Mouse (Mus musculus) forelimb bud, embryonic 11.5 days (tissue): ENCODE results near the gene Pom121l2.

Source experiments
- DNase-seq: peaks from one replicate; pipeline ENCODE4 v3.0.0-alpha.2; 2012; ENCODE audit warnings: low read depth, low spot score

The Pom121l2 gene

DNA sequence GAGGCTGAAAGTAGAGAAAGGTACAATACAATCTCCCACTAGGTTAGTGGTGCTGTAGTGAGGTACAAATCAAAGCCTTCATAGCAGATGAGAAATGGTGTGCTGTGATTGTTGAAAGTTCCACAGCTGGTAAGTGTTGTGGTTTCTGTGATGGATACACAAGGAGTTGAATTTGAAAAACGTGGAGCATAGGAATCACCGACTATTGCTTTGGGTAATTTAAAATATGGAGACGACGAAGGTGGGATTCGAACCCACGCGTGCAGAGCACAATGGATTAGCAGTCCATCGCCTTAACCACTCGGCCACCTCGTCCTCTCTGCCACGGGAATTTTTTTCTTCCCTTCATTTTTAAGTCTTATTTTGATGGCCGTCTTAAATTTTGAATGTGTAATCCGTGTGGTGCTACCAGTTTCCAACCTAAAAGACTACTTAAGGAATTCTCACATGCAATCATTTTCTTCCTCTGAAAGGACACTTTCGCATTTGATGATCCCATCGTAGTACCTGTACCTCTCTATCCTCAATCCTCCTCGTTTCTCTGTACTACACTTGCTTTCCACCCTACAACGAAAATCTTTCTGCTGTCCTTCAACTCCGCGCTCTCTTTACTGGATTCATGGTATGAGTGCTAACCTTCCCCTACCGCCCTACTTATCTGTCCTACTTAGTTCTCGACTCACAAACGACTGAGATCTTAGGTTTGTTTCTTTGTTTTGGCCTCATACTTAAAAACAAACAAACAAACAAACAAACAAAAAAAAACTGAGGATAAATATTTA is 13.2 kb downstream of the Pom121l2 start:
- DNase-seq: peak; percentile 80

DNA sequence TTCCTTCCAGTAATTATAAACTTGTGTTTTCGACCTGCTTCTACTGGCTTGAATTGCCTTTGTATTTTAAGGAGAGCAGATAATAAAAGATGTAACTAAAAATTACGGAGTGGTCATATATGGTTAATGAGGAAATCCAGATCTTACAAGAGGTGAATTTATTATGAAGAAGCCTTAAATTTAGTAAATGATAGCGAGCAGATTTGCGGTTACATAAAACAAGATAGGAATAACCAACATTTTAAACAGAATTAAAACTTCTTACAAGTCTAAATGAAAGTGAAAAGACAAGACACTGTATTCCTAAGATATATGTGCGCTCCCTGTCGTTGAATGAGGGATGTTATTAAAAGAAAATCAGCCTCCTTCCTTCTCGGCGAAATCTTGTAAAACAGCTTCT is 13.9 kb downstream of the Pom121l2 start:
- no peak for DNase-seq

DNA sequence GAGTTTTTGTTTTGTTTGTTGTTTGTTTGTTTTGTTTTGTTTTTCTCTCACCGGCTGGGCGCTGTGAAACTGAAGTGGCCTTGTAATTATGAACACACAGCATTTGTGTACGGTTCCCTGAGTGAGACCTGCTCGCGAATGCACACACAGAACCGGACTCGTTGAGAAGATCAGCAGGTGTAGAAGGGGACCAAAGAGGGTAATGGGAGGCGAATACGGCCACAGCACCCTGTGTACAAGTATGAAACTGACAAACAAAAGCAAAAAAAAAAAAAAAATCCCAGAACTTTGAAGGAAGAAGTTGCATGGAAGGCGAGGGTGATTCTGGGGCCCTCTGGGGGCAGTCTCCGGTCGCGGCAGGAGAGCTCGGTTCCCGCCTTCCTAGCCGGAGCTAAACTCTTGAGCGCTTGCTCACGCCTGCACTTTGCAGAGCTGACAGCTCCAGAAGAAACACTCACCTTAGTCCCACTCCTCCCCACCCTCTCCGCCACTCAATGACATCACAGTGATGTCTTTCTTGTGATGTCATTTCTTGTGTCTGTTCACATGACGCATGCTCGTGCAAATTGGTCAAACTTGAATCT is 14.4 kb downstream of the Pom121l2 start:
- DNase-seq: no peak

DNA sequence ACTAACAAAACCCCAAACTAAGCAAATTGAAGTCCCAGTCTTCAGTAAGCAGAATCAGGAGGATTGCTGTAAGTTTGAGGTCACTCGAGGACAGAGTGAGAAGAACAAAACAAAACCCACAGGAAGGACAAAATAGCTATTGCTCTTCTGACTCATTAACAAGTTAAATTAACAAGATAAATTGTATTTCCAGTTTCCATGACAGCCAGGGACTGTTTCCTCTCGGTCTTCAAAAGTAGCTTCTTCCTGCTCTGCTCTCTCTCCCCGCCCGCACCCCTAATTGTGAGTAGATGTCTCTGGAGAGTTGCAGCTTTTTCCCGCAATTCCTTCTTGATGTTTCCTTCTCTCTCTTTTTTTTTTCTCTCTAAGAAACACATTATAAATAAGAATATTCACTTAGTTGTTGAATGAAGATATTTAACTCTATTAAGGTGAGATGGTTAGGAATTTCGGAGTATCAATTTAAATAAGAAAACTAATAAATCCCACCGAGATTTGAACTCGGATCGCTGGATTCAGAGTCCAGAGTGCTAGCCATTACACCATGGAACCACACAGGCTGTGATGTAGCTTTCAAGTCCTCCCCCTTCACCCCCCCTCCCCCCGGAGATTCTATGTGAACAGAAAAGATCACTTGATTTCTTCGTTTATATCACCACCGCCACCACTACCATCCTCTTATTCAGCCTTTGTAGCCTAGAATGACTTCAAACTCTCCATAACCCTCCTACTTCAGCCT is 15.3 kb downstream of the Pom121l2 start:
- no peak for DNase-seq

DNA sequence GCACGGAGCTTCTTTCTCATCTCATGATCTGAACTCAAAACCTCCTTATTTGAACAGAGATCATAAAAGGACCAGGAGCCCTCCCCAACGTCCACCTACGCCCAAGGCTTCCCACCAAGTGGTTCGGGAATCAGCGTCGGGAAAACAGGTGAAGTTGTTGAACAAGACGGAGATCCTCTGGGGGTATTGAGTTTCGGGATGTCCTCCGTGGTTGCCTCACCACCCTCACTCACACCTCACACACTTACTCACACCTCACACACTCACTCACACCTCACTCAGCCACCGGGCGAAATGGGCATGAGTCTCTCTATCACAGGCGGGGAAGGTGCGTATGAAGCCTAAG is 15.8 kb downstream of the Pom121l2 start:
- no peak for DNase-seq

DNA sequence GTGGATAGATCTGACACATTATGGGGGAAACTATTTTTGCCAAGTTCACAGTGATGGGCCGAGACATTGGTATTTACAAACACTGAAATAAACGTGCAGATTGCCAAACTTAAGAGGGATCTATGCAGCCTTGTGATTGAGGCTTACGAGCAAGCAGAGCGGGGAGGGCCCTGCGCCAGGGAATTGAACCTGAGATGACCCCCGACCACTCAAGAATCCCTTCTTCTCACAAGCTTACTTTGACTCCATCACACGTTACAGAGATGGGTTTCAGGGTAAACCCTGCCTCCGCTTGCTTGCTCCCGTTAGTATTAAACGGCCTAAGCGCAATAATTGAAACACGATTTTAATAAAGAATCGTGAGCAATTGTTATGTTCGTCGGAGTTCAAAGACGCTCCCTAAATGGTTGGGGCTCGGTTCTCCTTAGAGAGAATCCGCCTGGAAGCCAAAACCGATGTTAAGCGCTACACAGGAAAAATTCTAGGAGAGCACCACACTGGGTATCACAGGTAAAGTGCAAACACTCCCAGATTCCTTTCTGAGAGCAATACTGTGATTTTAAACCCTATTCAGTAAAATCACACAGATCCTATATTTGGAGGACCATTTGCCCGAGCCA is 16.3 kb downstream of the Pom121l2 start:
- DNase-seq: no peak

DNA sequence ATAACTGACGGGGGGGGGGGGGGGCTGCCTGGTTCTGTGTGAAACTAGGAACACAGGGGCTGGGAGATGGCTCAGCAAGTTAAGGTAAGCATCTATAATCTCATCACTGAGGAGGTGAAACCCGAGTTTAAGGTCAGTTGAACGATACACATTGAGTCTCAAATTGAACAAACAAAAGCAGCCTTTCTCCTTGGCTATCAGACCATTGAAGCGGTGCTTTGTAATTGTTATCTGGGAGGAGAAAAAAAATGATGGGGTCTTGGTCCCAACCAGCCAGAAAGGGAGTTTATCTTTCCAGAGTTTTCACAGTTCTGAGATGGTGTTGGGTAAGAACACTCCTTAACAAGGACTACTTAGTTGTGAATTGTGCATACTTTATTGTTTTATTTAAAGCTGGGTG is 16.8 kb downstream of the Pom121l2 start:
- no peak for DNase-seq

DNA sequence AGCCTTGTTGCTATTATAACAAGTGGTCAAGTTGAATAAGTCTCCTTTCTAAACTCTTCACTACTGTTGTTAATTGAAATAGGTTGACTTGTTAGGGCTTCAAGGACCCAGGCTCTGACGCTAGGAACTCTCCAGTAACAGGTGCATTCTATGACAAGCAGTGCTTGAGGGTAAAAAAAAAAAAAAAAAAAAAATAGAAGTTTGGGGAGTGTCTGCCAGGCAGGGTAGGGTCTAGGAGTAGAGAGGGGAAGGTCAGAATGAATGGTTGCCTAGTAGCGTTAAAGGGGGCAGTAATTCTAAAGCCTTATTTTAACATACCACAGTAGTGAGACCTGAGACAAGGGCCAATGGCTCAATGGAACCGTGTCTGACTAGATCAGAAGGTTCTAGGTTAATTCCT is 17.4 kb downstream of the Pom121l2 start:
- DNase-seq: no peak

DNA sequence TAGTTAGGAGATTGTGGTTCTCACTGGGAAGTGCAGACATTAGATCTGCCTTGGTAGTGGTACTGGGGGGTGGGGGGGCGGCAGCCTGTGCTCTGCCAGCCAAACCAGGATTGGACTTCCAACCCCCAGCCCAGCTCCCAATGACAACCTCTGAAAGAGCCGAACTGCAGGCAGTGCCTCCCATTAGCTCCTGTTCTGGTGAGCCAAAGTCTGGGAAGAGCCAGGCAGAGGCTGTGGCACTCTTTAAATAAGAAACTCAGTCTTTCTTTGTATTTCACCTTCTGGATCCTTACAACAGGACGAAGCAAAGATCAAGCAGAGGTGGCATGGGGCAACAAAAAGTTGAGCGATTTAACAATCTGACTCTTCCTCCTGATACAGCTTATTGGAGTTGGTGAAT is 18.2 kb downstream of the Pom121l2 start:
- no peak for DNase-seq

DNA sequence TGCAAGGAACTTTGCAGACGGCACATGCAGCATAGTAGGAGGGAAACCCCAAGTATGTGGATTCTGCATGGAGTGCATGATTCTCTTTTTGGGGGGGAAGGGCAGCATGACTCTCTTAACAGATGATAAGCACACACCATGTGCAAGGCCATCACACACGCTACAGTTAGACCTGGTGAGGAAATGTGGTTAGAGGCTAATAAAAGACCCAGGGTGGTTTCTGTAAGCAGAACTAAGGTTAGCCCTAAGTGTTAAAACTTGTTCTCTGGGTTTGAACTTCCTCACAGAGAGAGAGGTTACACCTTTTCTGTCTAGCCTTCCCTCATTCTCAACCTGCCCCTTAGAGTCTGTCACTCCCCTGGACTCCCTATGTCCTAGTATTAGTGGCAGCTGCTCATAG is 20.4 kb downstream of the Pom121l2 start:
- DNase-seq: no peak

DNA sequence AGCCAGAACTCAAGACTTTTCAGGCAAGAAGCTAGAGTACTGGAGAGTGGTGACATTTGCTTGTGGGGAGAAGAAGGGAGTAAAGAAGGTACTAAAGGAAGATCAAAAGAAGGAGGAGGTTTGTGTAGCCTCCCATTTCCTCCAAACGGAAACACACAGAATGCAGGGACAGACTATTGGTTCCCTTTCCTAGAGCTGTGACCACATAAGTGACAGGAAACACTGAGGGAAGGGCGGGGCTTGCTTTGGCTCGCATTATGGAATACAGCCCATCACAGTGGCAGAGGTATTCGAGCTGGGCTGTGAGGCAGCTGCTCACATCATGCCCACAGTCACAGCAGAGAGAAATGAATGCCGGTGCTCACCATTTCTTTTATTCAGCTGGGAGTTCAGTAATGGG is 20.8 kb downstream of the Pom121l2 start:
- no peak for DNase-seq

DNA sequence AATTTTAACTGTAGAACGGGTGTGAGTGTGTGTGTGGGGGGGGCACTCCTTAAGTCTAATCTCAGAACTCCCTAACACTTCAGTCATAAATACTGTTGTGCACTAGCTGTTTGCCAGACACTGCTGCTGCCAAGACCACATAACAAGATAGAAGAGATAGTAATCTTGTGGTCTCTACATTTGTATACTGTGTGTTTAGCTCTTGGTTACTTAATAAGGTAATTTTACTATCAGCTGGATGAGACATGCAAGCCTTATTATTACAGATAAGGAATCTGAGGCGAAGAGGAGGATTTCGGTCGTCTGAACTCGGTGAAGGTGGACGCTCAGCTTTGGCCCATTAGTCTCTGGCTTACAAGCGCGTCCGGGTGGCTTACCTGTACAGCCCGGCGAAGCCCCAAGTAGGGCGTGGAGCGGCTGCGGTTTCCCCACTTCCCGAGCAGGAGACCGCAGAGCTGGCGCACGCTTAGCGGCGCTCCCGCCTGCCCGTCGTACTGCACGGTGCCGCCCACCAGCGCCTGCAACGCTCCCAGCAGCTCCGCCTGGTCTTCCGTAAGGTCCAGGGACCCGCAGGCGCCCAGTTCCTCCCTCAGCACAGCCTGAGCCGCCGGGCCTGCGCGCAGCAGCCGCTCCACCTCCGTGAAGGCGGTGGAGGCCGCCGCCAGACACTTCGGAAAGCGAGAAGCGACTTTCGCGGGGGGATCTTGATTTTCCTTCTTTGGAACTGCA is 24.8 kb downstream of the Pom121l2 start:
- no peak for DNase-seq

DNA sequence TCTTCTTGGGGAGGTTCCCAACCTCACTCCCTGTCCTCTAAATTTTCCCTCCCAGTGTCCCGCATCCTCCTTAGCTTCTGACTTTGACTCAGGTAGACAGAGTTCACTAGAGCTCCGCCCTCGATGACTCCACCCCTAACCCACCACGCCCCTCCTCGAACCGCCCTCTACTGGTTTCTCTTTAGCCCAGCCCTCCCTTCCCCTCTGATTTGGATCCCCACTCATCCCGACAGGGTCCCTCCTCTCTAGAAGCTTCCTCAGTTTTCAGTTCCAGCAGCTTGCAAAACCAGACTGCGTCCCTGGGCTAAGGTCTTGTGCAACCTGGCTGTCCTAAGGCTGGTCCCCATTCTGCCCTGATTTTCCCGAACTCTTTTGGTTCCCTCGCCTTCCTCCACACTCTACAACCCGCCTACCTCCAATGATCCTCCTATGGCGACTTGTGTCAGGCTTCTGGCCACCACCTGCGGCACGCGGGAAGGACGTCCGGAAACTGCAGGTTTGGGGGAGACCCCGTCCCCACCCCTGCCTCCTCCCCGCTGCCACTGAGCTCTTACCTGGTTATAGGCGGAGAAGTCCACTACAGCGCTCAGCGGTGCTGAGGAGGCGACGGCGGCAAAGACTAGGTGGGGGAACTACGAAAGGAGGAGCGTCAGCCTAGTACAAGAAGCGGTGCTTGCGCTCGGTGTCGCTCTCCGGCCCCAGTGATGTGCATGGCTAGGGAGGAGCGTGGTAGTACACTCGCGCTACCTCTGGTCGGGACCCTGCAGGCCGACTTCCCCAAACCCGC is 25.5 kb downstream of the Pom121l2 start:
- DNase-seq: no peak

DNA sequence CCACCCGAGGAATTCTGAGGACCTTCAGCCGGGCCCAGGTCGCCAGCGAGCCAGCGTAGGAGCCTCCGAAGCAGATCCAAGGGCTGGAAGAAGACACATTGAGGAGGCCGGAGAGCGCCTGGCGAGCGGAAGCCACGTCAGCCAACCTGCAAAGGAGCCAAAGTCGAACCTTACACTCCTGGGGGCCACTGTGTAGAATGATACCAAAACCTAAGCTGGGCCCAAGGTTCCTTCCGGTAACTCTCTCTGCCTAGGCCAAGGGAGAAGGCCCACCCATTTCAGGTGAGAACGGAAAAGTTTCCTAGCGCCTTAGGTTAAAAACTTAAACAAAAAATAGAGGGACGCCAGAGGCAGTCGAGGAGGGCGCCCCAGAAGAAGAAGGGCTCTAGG is 26.1 kb downstream of the Pom121l2 start:
- no peak for DNase-seq

DNA sequence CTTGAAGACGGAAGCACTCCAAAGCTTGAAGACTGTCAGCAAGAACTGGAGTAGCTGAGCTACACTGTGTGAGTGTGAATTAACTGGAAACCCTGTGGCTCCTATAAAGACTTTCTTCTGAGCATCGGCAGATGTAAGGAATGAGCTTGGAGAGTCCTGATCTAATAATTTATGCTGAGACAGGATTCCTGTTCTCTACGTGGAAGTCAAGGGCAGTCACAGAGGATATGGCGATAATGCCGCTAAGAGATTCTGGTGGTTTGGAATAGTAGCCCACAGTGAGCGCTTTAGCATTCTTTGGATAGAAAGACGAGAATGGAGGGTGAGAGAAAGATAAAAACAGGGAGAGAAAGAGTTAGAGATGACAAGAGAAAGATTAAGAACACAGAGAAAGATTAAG is 26.9 kb downstream of the Pom121l2 start:
- no peak for DNase-seq

DNA sequence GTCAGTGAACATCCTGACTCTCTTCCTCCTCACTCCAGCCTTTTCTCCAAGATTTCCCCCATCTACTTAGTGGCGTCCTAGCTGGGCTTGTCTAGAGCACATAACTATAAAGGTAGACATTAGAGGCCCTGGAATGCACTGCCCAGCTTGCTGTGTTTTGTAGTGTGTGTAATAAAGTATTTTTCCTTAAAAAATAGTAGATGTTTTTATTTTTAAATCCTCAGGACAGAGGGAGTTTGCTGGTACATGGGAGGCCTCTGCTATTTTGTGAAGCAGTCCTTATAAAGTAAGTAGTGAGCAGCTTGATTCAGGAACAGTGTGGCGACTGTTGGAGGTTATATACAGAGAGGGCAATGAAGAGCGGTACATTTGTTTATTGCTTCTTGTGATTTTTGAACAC is 27.7 kb downstream of the Pom121l2 start:
- DNase-seq: no peak

DNA sequence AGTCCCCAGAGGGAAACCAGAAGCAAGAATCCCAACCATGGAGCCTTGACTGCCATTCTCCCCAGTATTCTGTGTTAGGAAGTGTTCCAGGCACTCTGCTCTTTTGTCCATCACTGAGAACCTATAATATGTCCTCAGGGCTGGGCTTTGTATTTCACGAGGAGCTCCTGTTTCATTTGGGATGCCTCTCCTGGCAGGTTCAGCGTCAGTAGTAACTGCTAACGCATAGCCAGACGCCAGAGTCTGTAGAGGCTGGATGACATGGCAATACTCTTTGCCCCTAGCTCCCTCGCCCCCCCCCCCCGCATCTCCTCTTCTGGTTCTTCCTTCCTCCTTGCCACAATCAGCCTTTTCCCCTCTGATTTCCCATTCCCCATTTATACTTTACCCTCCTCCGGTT is 28.6 kb downstream of the Pom121l2 start, which contains the start of gene Prss16:
Prss16 (minus strand) TSS at position 101 of the 400 bp plus-strand sequence.
- no peak for DNase-seq

DNA sequence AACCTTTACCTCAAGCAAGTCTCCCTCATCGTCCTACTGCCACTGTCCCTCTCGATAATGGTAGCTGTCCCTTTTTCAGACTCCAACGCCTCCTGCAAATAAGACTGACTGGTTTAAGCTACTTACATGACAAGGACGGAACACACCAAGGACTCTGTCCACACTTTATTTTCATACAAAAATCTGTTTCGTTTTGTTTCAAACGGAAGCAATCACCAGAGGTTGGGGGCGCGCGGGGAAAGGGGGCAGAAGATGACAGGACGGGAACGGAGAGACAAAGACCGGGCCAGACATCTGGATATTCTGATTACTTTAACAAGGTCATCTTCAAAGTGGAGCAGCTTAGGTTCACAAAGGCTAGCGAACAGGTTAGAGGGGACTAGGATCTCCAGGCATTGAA is 32.7 kb downstream of the Pom121l2 start:
- no peak for DNase-seq

DNA sequence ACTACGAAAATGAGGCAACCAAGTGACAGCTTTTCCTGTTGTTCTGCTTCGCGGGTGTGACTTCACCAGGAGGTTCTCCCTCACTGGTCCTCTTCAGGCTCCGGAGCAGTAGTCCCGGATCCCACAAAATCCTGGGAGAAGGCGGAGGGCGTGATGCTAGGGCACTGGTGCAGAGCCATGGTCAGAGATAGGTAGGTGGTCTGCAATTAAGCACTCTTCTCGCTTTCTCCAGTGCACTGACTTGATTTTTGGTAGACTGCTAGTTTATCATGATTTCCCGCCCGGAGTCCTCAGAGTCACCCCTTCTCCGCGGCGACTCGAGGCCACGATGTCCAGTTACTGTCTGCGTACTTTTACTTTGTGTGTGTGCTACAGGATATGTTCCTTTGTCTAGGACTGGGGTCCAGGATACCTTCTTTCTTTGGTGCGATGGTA is 33.4 kb downstream of the Pom121l2 start:
- no peak for DNase-seq

DNA sequence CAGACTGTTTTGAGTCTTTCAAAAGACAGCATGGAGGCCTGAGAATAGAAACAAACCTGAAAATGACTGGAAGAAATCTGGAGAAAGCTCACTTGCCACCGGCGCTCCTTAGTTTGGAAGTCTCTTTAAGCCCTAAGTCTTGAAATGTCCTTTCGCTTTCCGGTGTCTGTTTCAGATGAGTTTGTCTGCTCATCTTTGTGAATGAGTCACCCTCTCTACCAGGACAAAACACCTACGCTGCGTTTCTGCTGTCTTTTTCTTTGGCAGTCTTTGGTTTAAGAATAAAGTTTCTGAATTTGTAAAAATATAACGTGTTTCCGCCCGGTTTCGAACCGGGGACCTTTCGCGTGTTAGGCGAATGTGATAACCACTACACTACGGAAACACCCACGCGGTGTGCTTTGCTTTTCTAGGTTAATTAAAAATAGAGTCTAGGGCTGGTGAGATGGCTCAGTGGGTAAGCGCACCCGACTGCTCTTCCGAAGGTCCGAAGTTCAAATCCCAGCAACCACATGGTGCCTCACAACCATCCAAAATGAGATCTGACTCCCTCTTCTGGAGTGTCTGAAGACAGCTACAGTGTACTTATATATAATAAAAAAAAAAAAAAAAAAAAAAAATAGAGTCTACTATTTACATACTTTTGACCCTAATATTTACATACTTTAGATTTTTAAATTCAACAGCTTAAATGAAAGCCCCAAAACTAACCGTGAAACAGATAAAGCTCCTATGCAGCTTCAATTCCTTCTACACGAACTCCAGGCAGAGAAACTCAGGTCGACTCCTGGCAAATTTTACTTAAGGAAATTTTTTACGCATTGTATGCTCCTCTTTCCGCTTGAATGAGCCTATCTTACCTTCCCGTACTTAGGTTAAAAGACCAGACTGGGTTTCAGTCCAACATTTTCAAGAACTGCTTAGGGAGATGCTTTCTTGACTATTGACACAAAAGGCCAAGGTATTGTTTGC is 34.8 kb downstream of the Pom121l2 start:
- DNase-seq: peak; percentile 93
